24 mouse cellular contexts compared by ENCODE assay signal in genomic region chr11:35651286-35651685, GRCm38 (mm10).
"Had no signal": no experiment of that assay in that cellular context is flagged by ENCODE, and none has a peak within 500 bp of the region (broad histone marks: within the 10 kb centered on the region; RNA-seq: fewer than 3 reads in every experiment).

No protein-coding gene starts in this region.

- H3K27me3 ChIP-seq: heart, embryonic 12.5 days; hindbrain, embryonic 15.5 days; kidney, embryonic 15.5 days; limb, embryonic 13.5 days; limb, embryonic 15.5 days; liver, embryonic 12.5 days had no signal

- H3K9ac ChIP-seq: heart, embryonic 12.5 days; hindbrain, embryonic 15.5 days; kidney, embryonic 15.5 days; limb, embryonic 13.5 days; limb, embryonic 15.5 days; liver, embryonic 12.5 days had no signal

- H3K9me3 ChIP-seq: heart, embryonic 10.5 days; heart, embryonic 12.5 days; hindbrain, embryonic 15.5 days; kidney, embryonic 15.5 days; limb, embryonic 13.5 days; limb, embryonic 15.5 days; liver, embryonic 12.5 days had no signal

- H3K4me3 ChIP-seq: gastrocnemius, adult 2 months; heart, embryonic 10.5 days; heart, embryonic 12.5 days; hindbrain, embryonic 15.5 days; kidney, embryonic 15.5 days; limb, embryonic 13.5 days; limb, embryonic 15.5 days; liver, embryonic 12.5 days had no signal

- H3K36me3 ChIP-seq: hindbrain, embryonic 15.5 days; kidney, embryonic 15.5 days; liver, embryonic 12.5 days had no signal

- DNase-seq: gastrocnemius, adult 2 months; gastrocnemius, postnatal 10 days; gastrocnemius, postnatal 25 days; heart, adult 18-20 months; heart, postnatal 10 days; heart, postnatal 4 days; kidney, adult 11 months; kidney, adult 2 months; kidney, adult 9 months; kidney, postnatal 14 days; kidney, postnatal 36 days; layer of hippocampus, adult 9-11 months; layer of hippocampus, postnatal 36 days; left cerebral cortex, postnatal 4 days had no signal

- H3K4me1 ChIP-seq: kidney, embryonic 15.5 days; limb, embryonic 15.5 days; liver, embryonic 12.5 days had no signal

- H3K27ac ChIP-seq: gastrocnemius, adult 2 months; heart, embryonic 10.5 days; kidney, embryonic 15.5 days; kidney, postnatal 0 days; limb, embryonic 13.5 days; limb, embryonic 15.5 days; liver, embryonic 12.5 days had no signal

- ATAC-seq: forebrain, embryonic 16.5 days; intestine, embryonic 16.5 days; liver, embryonic 12.5 days had no signal

- H3K4me2 ChIP-seq: heart, embryonic 12.5 days; hindbrain, embryonic 15.5 days; kidney, embryonic 15.5 days; limb, embryonic 13.5 days; limb, embryonic 15.5 days; liver, embryonic 12.5 days had no signal
